Mouse (Mus musculus) intestine, embryonic 16.5 days (tissue): ENCODE measurements at regions not wholly inside any gene's neighbourhood (a gene's known extent, or its start where the extent isn't known, plus 50 kb on each side); places are given as distances from the start of the nearest gene placed in this dataset.

ENCODE experiments used
- ATAC-seq: fragments of 200-750 bp; cut with Nextera tagmentation; 2 replicates; pipeline ENCODE4 v1.8.0; 2017; ENCODE audit warnings: moderate TSS enrichment, moderate library complexity
- H3K27ac ChIP-seq: fragments of 300-500 bp; sonication (generic); 2 replicates; pipeline ENCODE4 v1.5.1; 2014; ENCODE audit warnings: mild to moderate bottlenecking, low read length
- H3K27me3 ChIP-seq: fragments of 300-500 bp; sonication (generic); replicated peaks from 2 replicates; pipeline ENCODE4 v1.6.1; 2014; ENCODE audit warnings: low read length, control low read depth, mixed read lengths; ENCODE audit not compliant: control insufficient read depth, insufficient read depth
- H3K36me3 ChIP-seq: fragments of 300-500 bp; sonication (generic); 2 replicates; pipeline ENCODE4 v1.6.1; 2014; ENCODE audit warnings: low read length, control low read depth; ENCODE audit not compliant: control insufficient read depth, insufficient read depth
- H3K4me1 ChIP-seq: fragments of 300-500 bp; sonication (generic); 2 replicates; pipeline ENCODE4 v1.6.1; 2014; ENCODE audit warnings: low read length, control low read depth, mixed read lengths; ENCODE audit not compliant: control insufficient read depth, insufficient read depth
- H3K4me2 ChIP-seq: fragments of 300-500 bp; sonication (generic); 2 replicates; pipeline ENCODE4 v1.6.1; 2014; ENCODE audit warnings: low read depth, low read length, control low read depth
- H3K4me3 ChIP-seq: fragments of 300-500 bp; sonication (generic); 2 replicates; pipeline ENCODE4 v1.5.1; 2014; ENCODE audit warnings: mild to moderate bottlenecking, low read length
- H3K9ac ChIP-seq: fragments of 300-500 bp; sonication (generic); 2 replicates; pipeline ENCODE4 v1.6.1; 2014; ENCODE audit warnings: low read depth, low read length
- H3K9me3 ChIP-seq: fragments of 300-500 bp; sonication (generic); 2 replicates; pipeline ENCODE4 v1.6.1; 2016; ENCODE audit warnings: low read length, control low read depth; ENCODE audit not compliant: control insufficient read depth
- WGBS: fragments of 180-500 bp; shearing (Covaris S2); extraction: QIAGEN DNeasy Blood & Tissue Kit; methylation state at CpG from one replicate; pipeline ENCODE4 v1.1.7; 2014; 5-methylcytosine and 5-hydroxymethylcytosine counted together

DNA sequence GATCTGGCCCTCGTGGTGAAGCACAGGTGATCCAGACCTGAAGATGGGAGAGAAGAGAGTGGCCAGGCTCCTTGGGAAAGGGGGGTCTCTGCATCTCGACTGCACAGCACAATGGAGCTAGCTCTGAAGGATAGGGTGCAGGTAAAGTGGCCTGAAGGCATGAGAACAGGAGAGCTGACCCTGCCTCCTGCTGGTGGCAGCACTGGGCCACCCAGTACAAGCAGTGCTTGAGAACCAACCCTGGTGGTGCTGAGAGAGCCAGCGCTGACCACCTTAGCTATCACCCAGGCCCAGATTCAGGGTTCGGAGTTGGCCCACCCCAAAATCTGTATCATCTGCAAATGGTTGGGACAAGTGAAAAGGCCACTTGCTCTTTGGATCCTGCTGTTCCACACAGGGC lies 66.2 kb downstream of the A730009L09Rik start:
- Histone ChIP-seq H3K9ac (no peak overlapping the region), H3K4me2 (no peak overlapping the region), H3K4me3 (no peak overlapping the region), H3K27ac (no peak overlapping the region), H3K27me3 (no peaks in the 10 kb centered on the region), H3K4me1 (no peaks in the 10 kb centered on the region), H3K9me3 (no peaks in the 10 kb centered on the region), H3K36me3 (no peaks in the 10 kb centered on the region)
- ATAC-seq, result no peak
- WGBS, result 75% methylated on average over 4 of the region's 4 CpGs

GRCm38 (mm10) chr16:84583323-84583722 lies 68.4 kb downstream of the A730009L09Rik start:
- Histone ChIP-seq H3K9ac (no peak overlapping the region), H3K4me1 (no peaks in the 10 kb centered on the region), H3K27me3 (no peaks in the 10 kb centered on the region), H3K36me3 (no peaks in the 10 kb centered on the region), H3K9me3 (no peaks in the 10 kb centered on the region), H3K4me2 (no peak overlapping the region), H3K4me3 (no peak overlapping the region), H3K27ac (no peak overlapping the region)
- WGBS, result 76% methylated on average over 7 of the region's 7 CpGs
- ATAC-seq, result no peak

GRCm38 (mm10) chr16:84583773-84584229 lies 68.9 kb downstream of the A730009L09Rik start:
- no peaks in the 10 kb centered on the region for H3K27me3 ChIP-seq
- WGBS, result 88% methylated on average over 19 of the region's 19 CpGs
- no peak overlapping the region for H3K4me3 ChIP-seq
- no peaks in the 10 kb centered on the region for H3K4me1 ChIP-seq
- no peak for ATAC-seq
- H3K36me3 ChIP-seq, result no peaks in the 10 kb centered on the region
- no peaks in the 10 kb centered on the region for H3K9me3 ChIP-seq
- H3K9ac ChIP-seq, result no peak overlapping the region
- H3K4me2 ChIP-seq, result no peak overlapping the region
- no peak overlapping the region for H3K27ac ChIP-seq

GRCm38 (mm10) chr16:84584724-84585399 lies 69.9 kb downstream of the A730009L09Rik start:
- WGBS, result 85% methylated on average over 14 of the region's 14 CpGs
- no peak for ATAC-seq

GRCm38 (mm10) chr16:84592978-84593377 lies 78.1 kb downstream of the A730009L09Rik start:
- WGBS, result 58% methylated on average over 2 of the region's 2 CpGs
- no peak overlapping the region for H3K4me3 ChIP-seq
- no peak for ATAC-seq
- no peaks in the 10 kb centered on the region for H3K4me1 ChIP-seq
- no peak overlapping the region for H3K9ac ChIP-seq
- no peak overlapping the region for H3K4me2 ChIP-seq
- H3K27ac ChIP-seq, result no peak overlapping the region
- no peaks in the 10 kb centered on the region for H3K27me3 ChIP-seq
- H3K9me3 ChIP-seq, result no peaks in the 10 kb centered on the region
- no peaks in the 10 kb centered on the region for H3K36me3 ChIP-seq

More at GRCm38 (mm10) chr16:84584724-84585399, 69.9 kb downstream of the A730009L09Rik start:
- H3K4me3 ChIP-seq, result no peak overlapping the region
- no peaks in the 10 kb centered on the region for H3K36me3 ChIP-seq
- H3K27ac ChIP-seq, result no peak overlapping the region
- no peaks in the 10 kb centered on the region for H3K4me1 ChIP-seq
- no peaks in the 10 kb centered on the region for H3K9me3 ChIP-seq
- H3K27me3 ChIP-seq, result no peaks in the 10 kb centered on the region
- no peak overlapping the region for H3K9ac ChIP-seq
- H3K4me2 ChIP-seq, result no peak overlapping the region

DNA sequence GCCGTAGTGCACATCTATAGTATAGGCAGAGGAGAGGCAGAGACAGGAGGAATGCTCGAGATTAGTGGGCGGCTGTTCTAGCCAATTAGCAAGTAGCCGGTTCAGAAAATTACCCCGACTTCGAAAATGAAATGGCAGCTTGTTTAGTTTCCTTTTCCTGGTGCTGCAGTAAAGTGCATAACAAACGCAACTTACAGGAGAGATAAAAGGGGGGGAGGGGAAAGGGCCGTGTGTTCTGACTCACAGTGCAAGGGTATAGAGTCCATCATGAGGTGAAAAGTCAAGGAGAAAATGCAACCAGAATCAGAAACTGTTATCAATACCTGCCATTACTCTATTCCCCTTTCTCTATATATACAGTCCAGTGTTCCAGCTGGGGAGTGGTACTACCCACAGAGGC lies 88.0 kb downstream of the A730009L09Rik start:
- no peak for ATAC-seq
- H3K4me3 ChIP-seq, result no peak overlapping the region
- WGBS, result 79% methylated on average over 8 of the region's 8 CpGs

DNA sequence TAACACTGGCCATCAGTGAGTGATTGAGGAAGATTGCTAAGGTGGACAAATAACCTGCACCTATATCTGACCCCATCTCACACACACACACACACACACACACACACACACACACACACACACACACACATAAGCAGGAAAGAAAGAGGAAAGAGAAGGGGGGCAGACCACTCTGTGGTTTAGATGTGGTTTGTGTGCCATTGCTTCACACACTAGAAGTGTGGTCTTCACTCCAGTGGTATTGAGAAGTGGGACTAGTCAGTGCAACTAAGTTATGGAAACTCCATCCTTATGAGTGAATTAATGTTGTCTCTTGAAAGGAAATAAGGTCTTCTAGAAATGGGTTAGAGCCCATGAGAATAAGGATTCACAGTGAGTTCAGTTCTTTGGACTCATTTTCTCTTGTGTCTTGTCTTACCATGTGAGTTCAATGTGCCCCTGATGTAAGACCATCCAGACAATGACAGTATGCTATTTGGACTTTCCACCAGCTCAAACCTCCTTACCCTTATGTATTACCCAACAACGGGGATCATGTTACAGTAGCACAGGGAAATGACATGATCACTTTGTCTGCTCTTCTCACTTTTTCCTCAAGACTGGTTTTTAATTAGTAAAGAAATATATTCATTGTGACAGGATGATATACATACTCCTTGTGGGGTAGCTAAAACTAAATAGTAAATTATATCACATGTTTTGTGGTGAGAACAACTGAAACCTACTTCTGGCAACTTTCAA lies 88.7 kb downstream of the A730009L09Rik start:
- Histone ChIP-seq H3K27ac (no peak overlapping the region), H3K4me2 (no peak overlapping the region), H3K27me3 (no peaks in the 10 kb centered on the region), H3K9me3 (no peaks in the 10 kb centered on the region), H3K9ac (no peak overlapping the region), H3K4me1 (no peaks in the 10 kb centered on the region), H3K4me3 (no peak overlapping the region), H3K36me3 (no peaks in the 10 kb centered on the region)
- WGBS, result 93% methylated on average over 1 of the region's 1 CpGs
- ATAC-seq, result no peak

More for the DNA sequence above, 88.0 kb downstream of the A730009L09Rik start:
- H3K27ac ChIP-seq, result no peak overlapping the region
- no peak overlapping the region for H3K4me2 ChIP-seq
- no peaks in the 10 kb centered on the region for H3K4me1 ChIP-seq
- H3K36me3 ChIP-seq, result no peaks in the 10 kb centered on the region
- no peaks in the 10 kb centered on the region for H3K9me3 ChIP-seq
- no peak overlapping the region for H3K9ac ChIP-seq
- H3K27me3 ChIP-seq, result no peaks in the 10 kb centered on the region

DNA sequence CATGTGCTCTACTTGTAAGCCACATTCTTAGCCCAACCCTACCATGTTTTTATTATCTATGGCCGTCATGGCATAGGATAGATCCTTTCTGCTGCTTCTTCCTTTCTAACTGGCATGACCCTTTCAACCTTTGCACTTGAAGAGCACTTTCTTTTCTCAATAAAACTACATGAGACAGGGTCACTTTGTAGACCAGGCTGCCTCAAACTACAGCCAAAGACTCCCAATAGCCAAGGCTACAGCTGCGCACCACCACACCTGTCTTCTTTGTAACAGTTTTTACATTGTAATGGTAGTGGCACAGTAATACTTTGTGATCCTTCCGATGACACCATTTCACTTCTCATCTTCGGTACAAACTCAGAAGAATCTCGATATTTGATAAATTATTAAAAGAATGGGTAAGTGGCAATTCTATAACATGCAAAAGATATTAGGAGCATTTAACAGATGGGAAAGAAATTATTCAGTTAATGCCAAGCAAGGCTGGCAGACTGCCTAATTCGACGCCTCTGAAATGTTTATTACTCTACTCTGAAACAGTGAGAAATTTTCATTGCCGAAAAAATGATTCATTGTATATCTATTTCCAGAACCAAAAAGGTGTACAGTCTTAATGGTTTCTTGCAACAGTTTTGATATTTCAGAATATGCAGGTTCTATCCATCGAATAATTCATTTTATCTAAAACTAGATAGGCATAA lies 89.5 kb downstream of the A730009L09Rik start:
- no peaks in the 10 kb centered on the region for H3K4me1 ChIP-seq
- no peak overlapping the region for H3K4me2 ChIP-seq
- no peak overlapping the region for H3K9ac ChIP-seq
- H3K36me3 ChIP-seq, result no peaks in the 10 kb centered on the region
- no peaks in the 10 kb centered on the region for H3K9me3 ChIP-seq
- no peaks in the 10 kb centered on the region for H3K27me3 ChIP-seq
- H3K4me3 ChIP-seq, result no peak overlapping the region
- no peak overlapping the region for H3K27ac ChIP-seq
- ATAC-seq, result no peak
- WGBS, result 90% methylated on average over 9 of the region's 9 CpGs

- H3K9me3 ChIP-seq, result no peaks in the 10 kb centered on the region
- H3K27ac ChIP-seq, result no peak overlapping the region
- no peak for ATAC-seq
- no peak overlapping the region for H3K4me3 ChIP-seq
- no peak overlapping the region for H3K4me2 ChIP-seq
- H3K27me3 ChIP-seq, result no peaks in the 10 kb centered on the region
- H3K4me1 ChIP-seq, result no peaks in the 10 kb centered on the region
- H3K36me3 ChIP-seq, result no peaks in the 10 kb centered on the region
- 66% methylated on average over 5 of the region's 5 CpGs for WGBS
- H3K9ac ChIP-seq, result no peak overlapping the region
Observed at GRCm38 (mm10) chr16:84606010-84606803, 91.3 kb downstream of the A730009L09Rik start.
